Mouse (Mus musculus): ENCODE data around the gene Hist1h2be.
"Not testable (repeated sequence)": the region's sequence is repeated elsewhere in the genome, so short reads cannot be mapped to it uniquely, and the experiment has no call there.

Gene Hist1h2be

DNA sequence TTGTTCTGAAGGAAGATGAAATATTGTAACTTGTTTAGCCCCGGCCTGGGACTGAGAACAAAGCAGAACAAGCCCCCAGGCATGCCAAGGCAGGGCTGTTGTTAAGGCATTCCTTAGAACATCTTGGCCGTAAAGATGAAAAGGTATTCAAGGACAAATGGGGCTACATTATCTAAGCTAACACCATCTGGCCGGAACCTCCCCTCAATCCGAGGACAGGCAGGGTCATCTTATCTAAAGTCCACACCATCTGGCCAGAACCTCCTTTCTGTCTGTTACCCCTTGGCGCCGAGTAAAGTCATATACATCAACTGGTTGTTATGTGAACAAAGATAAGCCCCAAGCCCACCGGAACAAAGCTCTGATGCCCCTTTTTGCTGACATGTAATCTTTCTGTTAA, 29.0 kb downstream of the Hist1h2be start:
- not testable (repeated sequence) for DNase-seq (ENCODE audit: low spot score)

GRCm38 (mm10) chr13:23591206-23591605, 29.7 kb downstream of the Hist1h2be start:
- DNase-seq (ENCODE audit: low spot score), result no peak

DNA sequence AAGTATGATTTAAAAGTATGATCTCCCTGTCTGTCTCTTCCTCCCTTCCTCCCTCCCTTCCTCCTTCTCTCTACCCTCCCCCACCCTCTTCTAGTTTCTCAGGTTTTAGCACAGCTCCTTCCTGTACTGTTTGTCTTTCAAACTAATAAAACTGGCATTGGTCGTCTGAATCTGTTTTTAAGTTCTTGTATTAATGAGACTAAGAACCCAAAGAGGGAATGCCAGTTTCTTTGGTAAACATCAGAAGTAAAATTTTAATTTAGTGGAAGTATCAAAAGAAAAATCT, 34.0 kb downstream of the Hist1h2be start:
- no peak for DNase-seq (ENCODE audit: low spot score)

- DNase-seq (ENCODE audit: low spot score), result peak; percentile 45
Observed at GRCm38 (mm10) chr13:23586099-23586939, 34.6 kb downstream of the Hist1h2be start.

DNA sequence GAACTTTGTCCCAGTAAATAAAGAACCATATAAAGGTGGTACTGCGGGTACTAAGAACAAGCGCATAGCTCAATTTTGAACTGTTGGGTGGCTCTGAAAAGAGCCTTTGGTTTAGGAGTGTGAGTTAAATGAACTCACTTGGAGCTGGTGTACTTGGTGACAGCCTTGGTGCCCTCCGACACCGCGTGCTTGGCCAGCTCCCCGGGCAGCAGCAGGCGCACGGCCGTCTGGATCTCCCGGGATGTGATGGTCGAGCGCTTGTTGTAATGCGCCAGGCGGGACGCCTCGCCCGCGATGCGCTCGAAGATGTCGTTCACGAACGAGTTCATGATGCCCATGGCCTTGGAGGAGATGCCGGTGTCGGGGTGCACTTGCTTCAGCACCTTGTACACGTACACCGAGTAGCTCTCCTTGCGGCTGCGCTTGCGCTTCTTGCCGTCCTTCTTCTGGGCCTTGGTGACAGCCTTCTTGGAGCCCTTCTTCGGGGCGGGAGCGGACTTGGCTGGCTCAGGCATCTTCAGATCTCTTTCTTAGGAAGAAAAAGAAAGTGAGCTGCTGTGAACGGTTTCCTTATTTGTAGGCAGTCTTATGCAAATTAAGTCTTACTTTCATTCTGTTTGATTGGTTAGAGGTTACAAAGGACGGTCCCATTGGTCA, 35.4 kb downstream of the Hist1h2be start:
- DNase-seq (ENCODE audit: low spot score), result peak; percentile 92

- peak; percentile 75 for DNase-seq (ENCODE audit: low spot score)
Observed at GRCm38 (mm10) chr13:23585029-23585441, 35.9 kb downstream of the Hist1h2be start.

DNA sequence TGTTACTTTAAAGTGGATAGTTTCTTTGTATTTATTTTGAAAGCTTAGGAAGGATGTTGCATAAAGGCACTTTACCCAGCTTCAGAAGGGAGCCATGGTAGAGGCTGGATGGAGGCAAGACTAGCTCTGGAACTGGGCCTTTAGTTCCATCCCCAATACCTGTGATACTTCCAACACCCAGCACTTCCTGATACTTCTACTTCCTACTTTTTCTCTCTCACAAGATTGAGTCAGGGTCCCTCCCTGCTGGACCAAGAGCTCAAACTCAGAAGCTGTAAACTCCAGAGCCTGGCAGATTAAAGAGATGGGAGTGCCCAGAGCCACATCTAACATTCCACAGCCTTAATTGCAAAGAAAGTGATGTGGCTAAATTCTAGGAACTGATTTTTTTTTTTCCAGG, 36.6 kb downstream of the Hist1h2be start:
- DNase-seq (ENCODE audit: low spot score), result peak; percentile 27

DNA sequence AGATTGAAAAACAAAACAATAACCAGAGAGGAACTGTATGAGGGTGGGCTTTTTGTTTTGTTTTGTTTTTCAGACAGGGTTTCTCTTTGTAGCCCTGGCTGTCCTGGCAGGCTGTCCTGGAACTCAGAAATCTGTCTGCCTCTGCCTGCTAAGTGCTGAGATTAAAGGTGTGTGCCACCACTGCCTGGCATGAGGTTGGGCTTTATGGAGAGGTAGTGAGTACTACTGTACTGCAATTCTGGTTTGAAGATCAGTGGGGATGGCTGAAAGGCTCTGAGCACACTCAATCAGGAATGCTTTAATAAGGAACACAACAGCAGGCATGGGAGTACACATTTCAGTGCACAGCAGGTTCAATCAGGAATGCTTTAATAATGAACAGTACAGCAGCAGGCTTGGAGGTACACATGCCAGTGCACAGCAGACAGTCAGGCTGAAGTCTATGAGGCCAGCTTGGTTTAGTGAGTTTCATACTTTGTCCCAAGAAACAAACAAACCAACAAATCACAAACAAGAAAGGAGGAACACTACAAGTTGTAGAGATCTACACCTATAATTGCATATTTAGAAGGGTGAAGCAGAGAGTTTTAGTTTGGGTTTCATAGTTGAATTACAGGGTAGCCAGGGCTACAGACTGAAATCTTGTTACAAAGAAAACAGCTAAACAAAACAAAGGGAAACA, 37.4 kb downstream of the Hist1h2be start:
- DNase-seq (ENCODE audit: low spot score), result peak; percentile 10

- DNase-seq (ENCODE audit: low spot score), result peak; percentile 27
Observed at GRCm38 (mm10) chr13:23582219-23583056, 38.5 kb downstream of the Hist1h2be start.

- peak; percentile 95 for DNase-seq (ENCODE audit: low spot score)
Observed at GRCm38 (mm10) chr13:23581408-23582218, 39.3 kb downstream of the Hist1h2be start, which contains the start of gene Hist1h4d. TSS of gene Hist1h4d (plus strand) at chr13:23581598.

- DNase-seq (ENCODE audit: low spot score), result no peak
Observed at GRCm38 (mm10) chr13:23577835-23578234, 43.1 kb downstream of the Hist1h2be start.

DNA sequence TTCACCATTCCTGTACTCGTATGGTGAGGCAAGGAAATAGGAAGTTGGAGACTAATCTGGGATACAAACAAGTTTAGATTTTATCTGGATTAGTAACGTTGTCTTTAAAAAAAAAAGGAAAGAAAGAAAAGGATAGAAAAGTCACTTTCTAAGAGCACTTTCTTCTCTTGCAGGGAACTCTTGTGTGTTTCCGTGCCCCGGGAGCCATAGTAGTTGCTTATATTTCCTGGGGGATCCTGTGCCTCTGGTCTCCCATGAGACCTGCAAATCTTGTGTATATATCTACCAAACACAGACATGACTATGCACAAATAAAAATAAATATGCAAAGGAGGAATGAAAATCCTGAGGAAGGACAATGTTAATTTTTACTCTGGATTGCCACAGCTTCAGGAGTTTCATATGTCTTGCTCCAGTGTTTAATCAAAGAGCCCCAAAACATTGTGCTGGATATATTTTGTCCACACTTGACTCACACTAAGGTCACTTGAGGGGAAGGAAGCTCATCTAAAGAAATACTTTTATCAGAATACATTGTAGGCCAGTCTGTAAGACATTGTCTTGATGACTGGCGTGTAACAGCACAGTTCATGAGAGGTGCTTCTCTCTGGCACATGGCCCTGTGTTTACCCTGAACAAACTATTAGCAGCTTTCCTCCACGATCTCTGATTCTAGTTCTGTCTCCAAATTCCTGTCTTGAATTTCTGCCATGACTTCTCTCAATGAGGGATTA, 43.9 kb downstream of the Hist1h2be start:
- no peak for DNase-seq (ENCODE audit: low spot score)

- no peak for DNase-seq (ENCODE audit: low spot score)
Observed at GRCm38 (mm10) chr13:23576351-23576881, 44.5 kb downstream of the Hist1h2be start.

DNA sequence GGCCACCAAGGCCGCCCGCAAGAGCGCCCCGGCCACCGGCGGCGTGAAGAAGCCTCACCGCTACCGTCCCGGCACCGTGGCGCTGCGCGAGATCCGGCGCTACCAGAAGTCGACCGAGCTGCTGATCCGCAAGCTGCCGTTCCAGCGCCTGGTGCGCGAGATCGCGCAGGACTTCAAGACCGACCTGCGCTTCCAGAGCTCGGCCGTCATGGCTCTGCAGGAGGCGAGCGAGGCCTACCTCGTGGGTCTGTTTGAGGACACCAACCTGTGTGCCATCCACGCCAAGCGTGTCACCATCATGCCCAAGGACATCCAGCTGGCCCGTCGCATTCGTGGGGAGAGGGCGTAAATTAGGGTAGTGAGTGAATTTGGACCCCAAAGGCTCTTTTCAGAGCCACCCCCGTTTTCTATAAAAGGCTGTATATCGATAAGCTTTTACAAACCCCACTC, 45.0 kb downstream of the Hist1h2be start:
- not testable (repeated sequence) for DNase-seq (ENCODE audit: low spot score)

- no peak for DNase-seq (ENCODE audit: low spot score)
Observed at GRCm38 (mm10) chr13:23575271-23575851, 45.6 kb downstream of the Hist1h2be start, which contains the start of gene Hist1h3d. TSS of gene Hist1h3d (plus strand) at chr13:23575763.

- not testable (repeated sequence) for DNase-seq (ENCODE audit: low spot score)
Observed at GRCm38 (mm10) chr13:23574546-23575170, 46.3 kb downstream of the Hist1h2be start.

GRCm38 (mm10) chr13:23573898-23574524, 46.9 kb downstream of the Hist1h2be start, which contains the start of the genes Hist1h2bf and Hist1h2ad:
TSS of gene Hist1h2bf (minus strand) at chr13:23574196.
TSS of gene Hist1h2ad (plus strand) at chr13:23574381.
- DNase-seq (ENCODE audit: low spot score), result not testable (repeated sequence)
